Mouse (Mus musculus): ENCODE results near the gene Tgfb2. TPM values are rescaled to one million over a fixed set of nuclear protein-coding genes. Genes with fewer than 3 reads are reported as not detected.

The Tgfb2 gene
- 9.3 TPM for polyA plus RNA-seq (2012; fragmentation: generic; extraction: Trizol)

DNA sequence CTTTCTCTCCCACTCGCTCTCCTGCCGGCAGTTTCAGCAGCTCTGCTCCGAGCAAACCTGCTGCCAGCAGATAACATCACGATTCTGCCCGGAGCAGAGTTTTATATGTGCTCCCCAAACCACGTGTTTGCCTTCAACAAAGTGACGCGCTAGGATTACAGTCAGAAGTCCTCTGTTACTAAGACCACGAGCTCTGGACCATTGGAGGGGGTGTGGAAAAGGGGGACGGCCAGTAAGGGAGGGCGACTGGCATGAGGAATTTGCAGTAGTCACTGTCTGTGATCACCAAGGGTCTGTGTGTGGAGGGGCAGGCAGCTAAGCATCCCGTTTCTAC is at the start of gene Tgfb2:
Gene Tgfb2, minus strand, starts transcription at position 75 of the 334 bp plus-strand sequence.
- peak within 1 kb of the TSS; percentile 11 for H3ac ChIP-seq (ENCODE audit: control insufficient read depth, insufficient read length)
- H3K36me3 ChIP-seq (ENCODE audit: control insufficient read depth, insufficient read depth): no peaks in the 10 kb centered on the region
- peak within 1 kb of the TSS; percentile 92 for H3K4me2 ChIP-seq (ENCODE audit: low read depth)
- peak within 1 kb of the TSS; percentile 96 for H3K4me3 ChIP-seq
- H3K27me3 ChIP-seq (ENCODE audit: control insufficient read depth, insufficient read depth, insufficient read length): no peaks in the 10 kb centered on the region
- H3K79me2 ChIP-seq (ENCODE audit: control insufficient read depth, insufficient read depth): peaks cover 28% of the 10 kb centered on the region
- TF ChIP-seq TCF12 (IDR thresholded peaks at IDR 0.05; ENCODE audit: insufficient read depth, poor library complexity, severe bottlenecking): no peak
- peak; percentile 25 for TF ChIP-seq POLR2A (IDR thresholded peaks at IDR 0.05; ENCODE audit: insufficient read length, low read depth)

DNA sequence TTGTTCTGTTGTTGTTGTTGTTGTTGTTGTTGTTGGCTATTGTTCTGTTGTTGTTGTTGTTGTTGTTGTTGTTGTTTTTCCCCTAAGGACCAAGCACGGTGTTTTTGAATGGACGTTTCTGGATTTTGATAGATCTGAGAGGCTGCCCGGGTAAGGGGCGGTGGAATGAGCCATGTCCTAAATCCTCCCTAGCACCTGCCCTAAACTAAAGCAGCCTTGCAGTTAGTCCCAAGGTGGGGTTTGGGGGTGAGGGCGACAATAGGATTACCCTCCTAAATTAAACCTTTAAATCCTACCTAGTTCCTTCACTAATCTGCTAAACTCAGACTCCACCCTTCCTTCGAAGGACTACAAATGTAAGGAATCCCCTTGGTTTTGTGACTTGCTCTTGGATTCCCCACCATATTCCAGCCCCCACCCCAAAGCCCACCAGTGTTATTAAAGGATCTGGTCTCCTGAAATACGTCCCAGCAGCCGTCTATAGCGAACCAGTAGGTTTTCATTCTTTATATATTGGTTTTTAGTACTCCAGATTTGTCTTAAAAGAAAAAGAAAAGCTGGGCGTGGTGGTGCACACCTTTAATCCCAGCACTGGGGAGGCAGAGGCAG is 44.0 kb upstream of the Tgfb2 start:
- Histone ChIP-seq H3K27me3 (ENCODE audit: control insufficient read depth, insufficient read depth, insufficient read length) (no peaks in the 10 kb centered on the region), H3K4me3 (peak overlapping the region; percentile 91), H3K79me2 (ENCODE audit: control insufficient read depth, insufficient read depth) (peaks cover 51% of the 10 kb centered on the region), H3K36me3 (ENCODE audit: control insufficient read depth, insufficient read depth) (no peaks in the 10 kb centered on the region), H3K4me2 (ENCODE audit: low read depth) (peak overlapping the region; percentile 68), H3ac (ENCODE audit: control insufficient read depth, insufficient read length) (peak overlapping the region; percentile 39)
- TF ChIP-seq E2F4 (IDR thresholded peaks at IDR 0.05; ENCODE audit: insufficient read depth): no peak
- TF ChIP-seq MAX (IDR thresholded peaks at IDR 0.05; ENCODE audit: low read depth): no peak

DNA sequence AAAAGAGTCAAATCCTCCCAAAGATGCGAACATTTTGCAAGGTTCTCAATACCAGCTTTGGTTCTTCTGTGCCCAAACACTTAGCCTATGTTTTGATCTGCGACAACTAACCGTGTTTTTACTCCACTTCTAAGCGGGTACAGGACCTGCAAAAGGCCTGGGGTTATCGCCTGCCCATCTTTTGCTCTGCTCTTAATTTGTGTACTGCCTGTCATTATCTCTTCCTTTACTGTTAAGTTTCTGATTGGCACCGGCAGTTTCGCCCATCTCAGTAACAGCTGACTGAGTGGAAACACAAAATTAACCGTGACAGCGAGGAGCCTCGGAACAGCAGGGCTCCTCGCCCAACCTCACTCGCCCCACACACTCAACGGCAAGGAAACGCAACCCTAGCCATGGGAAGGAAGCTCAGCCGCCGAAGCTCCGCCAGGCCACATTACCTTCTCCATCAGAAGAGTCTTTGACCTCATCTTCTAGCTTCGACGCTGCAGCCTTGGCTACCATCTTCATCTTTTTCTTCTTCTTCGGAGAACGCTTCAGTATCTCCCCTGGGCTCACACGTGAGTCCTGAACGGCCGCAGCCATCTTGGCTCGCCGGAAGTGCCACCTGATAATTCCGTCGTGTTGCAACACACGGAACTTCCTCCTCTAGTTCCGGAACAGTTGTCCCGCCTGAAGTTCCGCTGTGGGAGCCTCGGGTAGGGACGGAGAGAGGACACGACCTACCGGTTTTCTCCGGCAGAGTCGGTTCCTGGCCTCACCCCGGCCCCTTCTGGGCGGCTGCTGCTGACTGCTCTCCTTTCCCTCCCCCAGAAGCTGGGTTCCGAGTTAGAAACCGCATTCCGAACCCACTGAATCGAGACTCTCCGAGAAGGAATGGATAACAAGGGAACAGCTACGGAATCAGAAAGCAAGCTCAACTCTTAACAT is 43.2 kb upstream of the Tgfb2 start, which contains the start of gene Rrp15:
Gene Rrp15, minus strand, starts transcription at position 635 of the 930 bp plus-strand sequence.
- Histone ChIP-seq H3K4me2 (ENCODE audit: low read depth) (peak within 1 kb of the TSS; percentile 94), H3K79me2 (ENCODE audit: control insufficient read depth, insufficient read depth) (peaks cover 58% of the 10 kb centered on the region), H3K4me3 (peak within 1 kb of the TSS; percentile 91), H3K36me3 (ENCODE audit: control insufficient read depth, insufficient read depth) (no peaks in the 10 kb centered on the region), H3ac (ENCODE audit: control insufficient read depth, insufficient read length) (peak within 1 kb of the TSS; percentile 39), H3K27me3 (ENCODE audit: control insufficient read depth, insufficient read depth, insufficient read length) (no peaks in the 10 kb centered on the region)
- TF ChIP-seq CEBPB (IDR thresholded peaks at IDR 0.05; ENCODE audit: insufficient read depth, poor library complexity, severe bottlenecking): peak; percentile 54; the same call in 1 of the 2 replicates
- peak; percentile 93 for TF ChIP-seq MAX (IDR thresholded peaks at IDR 0.05; ENCODE audit: low read depth)
- TF ChIP-seq USF1 (IDR thresholded peaks at IDR 0.05; ENCODE audit: low read depth): no peak
- peak; percentile 87 for TF ChIP-seq POLR2AphosphoS2 (IDR thresholded peaks at IDR 0.05; ENCODE audit: insufficient read length, low read depth)
- TF ChIP-seq TCF3 (IDR thresholded peaks at IDR 0.05; ENCODE audit: insufficient read length, low read depth): no peak
- peak; percentile 74 to 94 (median 92) for TF ChIP-seq MYOD1 (IDR thresholded peaks at IDR 0.05; ENCODE audit: control insufficient read depth in 1 of 3, insufficient read length in 2 of 3, low read depth in 2 of 3)
- peak; percentile 8 for TF ChIP-seq REST (IDR thresholded peaks at IDR 0.05; ENCODE audit: insufficient read depth, insufficient read length)
- peak; percentile 80 for TF ChIP-seq TCF12 (IDR thresholded peaks at IDR 0.05; ENCODE audit: insufficient read depth, poor library complexity, severe bottlenecking)
- peak; percentile 94 to 99 (median 96) for TF ChIP-seq MYOG (IDR thresholded peaks at IDR 0.05; ENCODE audit: control insufficient read depth in 1 of 3, insufficient read depth in 1 of 3, insufficient read length in 2 of 3, low read depth in 2 of 3)
- peak; percentile 56 for TF ChIP-seq SRF (IDR thresholded peaks at IDR 0.05; ENCODE audit: control insufficient read depth, insufficient read length, low read depth)
- TF ChIP-seq POLR2A (IDR thresholded peaks at IDR 0.05; ENCODE audit: insufficient read length, low read depth): peak; percentile 77
- TF ChIP-seq E2F4 (IDR thresholded peaks at IDR 0.05; ENCODE audit: insufficient read depth): no peak

DNA sequence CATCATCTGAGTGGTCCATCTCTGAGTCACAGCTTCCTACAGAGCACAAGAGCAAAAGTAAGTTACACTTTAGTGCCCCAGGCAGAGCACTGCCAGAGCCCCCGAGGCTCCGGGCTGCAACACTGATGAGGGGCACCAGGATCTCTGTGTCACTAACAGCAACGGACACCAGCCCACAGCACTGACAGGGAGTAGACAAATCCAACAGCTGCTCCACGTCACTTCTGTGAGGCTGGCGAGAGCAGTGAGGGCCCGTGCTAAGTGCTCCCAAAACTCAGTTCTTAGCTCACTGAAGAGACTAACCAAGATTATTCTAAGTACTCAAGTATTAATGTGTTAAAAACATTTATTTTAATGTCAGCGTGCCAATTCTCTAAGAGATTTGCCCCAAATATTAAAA is 34.0 kb upstream of the Tgfb2 start:
- Histone ChIP-seq H3K27me3 (ENCODE audit: control insufficient read depth, insufficient read depth, insufficient read length) (no peaks in the 10 kb centered on the region), H3K36me3 (ENCODE audit: control insufficient read depth, insufficient read depth) (peaks cover 46% of the 10 kb centered on the region), H3K79me2 (ENCODE audit: control insufficient read depth, insufficient read depth) (peaks cover 45% of the 10 kb centered on the region), H3K4me3 (no peak overlapping the region), H3K4me2 (ENCODE audit: low read depth) (no peak overlapping the region), H3ac (ENCODE audit: control insufficient read depth, insufficient read length) (no peak overlapping the region)
- TF ChIP-seq MYOD1 (IDR thresholded peaks at IDR 0.05; ENCODE audit: control insufficient read depth in 1 of 3, insufficient read length in 2 of 3, low read depth in 2 of 3): peak in 1 of 3 experiments; percentile 69
- no peak for TF ChIP-seq POLR2AphosphoS2 (IDR thresholded peaks at IDR 0.05; ENCODE audit: insufficient read length, low read depth)
- no peak for TF ChIP-seq TCF3 (IDR thresholded peaks at IDR 0.05; ENCODE audit: insufficient read length, low read depth)
- no peak for TF ChIP-seq SRF (IDR thresholded peaks at IDR 0.05; ENCODE audit: control insufficient read depth, insufficient read length, low read depth)
- no peak for TF ChIP-seq POLR2A (IDR thresholded peaks at IDR 0.05; ENCODE audit: insufficient read length, low read depth)

DNA sequence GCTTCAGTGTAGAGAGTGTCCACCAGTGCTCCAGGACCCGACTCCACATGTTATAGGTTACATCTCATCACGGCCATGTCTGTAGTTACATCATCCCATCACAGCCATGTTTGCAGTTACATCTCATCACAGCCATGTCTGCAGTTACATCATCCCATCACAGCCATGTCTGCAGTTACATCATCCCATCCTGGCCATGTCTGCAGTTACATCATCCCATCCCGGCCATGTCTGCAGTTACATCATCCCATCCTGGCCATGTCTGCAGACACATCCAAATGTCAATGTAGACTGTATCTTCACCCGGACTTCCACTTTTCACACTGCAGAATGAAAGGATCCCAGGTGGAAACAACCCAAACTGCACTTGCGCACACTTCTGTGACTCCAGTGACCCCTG is 29.7 kb upstream of the Tgfb2 start:
- Histone ChIP-seq H3K79me2 (ENCODE audit: control insufficient read depth, insufficient read depth) (peaks cover 3% of the 10 kb centered on the region), H3K36me3 (ENCODE audit: control insufficient read depth, insufficient read depth) (peaks cover 61% of the 10 kb centered on the region), H3ac (ENCODE audit: control insufficient read depth, insufficient read length) (no peak overlapping the region), H3K27me3 (ENCODE audit: control insufficient read depth, insufficient read depth, insufficient read length) (no peaks in the 10 kb centered on the region), H3K4me2 (ENCODE audit: low read depth) (no peak overlapping the region), H3K4me3 (no peak overlapping the region)
- TF ChIP-seq MYOD1 (IDR thresholded peaks at IDR 0.05; ENCODE audit: control insufficient read depth in 1 of 3, insufficient read length in 2 of 3, low read depth in 2 of 3) (no peak), USF1 (IDR thresholded peaks at IDR 0.05; ENCODE audit: low read depth) (no peak), TCF12 (IDR thresholded peaks at IDR 0.05; ENCODE audit: insufficient read depth, poor library complexity, severe bottlenecking) (no peak), SRF (IDR thresholded peaks at IDR 0.05; ENCODE audit: control insufficient read depth, insufficient read length, low read depth) (no peak), MYOG (IDR thresholded peaks at IDR 0.05; ENCODE audit: control insufficient read depth in 1 of 3, insufficient read depth in 1 of 3, insufficient read length in 2 of 3, low read depth in 2 of 3) (no peak), POLR2AphosphoS2 (IDR thresholded peaks at IDR 0.05; ENCODE audit: insufficient read length, low read depth) (no peak), TCF3 (IDR thresholded peaks at IDR 0.05; ENCODE audit: insufficient read length, low read depth) (no peak), POLR2A (IDR thresholded peaks at IDR 0.05; ENCODE audit: insufficient read length, low read depth) (no peak)
